Mouse (Mus musculus) small intestine, adult 2 months (tissue): ENCODE results near the gene Panx2.

Experiments used
- CTCF ChIP-seq: fragments of 200-500 bp; IDR thresholded peaks from 2 replicates; pipeline ENCODE4 v1.5.1; 2012; ENCODE audit warnings: low read depth, mild to moderate bottlenecking, control low read depth, inconsistent platforms, low read length, moderate library complexity, mixed read lengths; ENCODE audit not compliant: insufficient replicate concordance, insufficient read length; ENCODE audit errors: extremely low read depth
- POLR2A ChIP-seq: fragments of 200-500 bp; IDR thresholded peaks from 2 replicates; pipeline ENCODE4 v1.6.1; 2012; ENCODE audit warnings: low read depth, mild to moderate bottlenecking, control low read depth, inconsistent platforms, low read length, moderate library complexity

- TF ChIP-seq POLR2A (no peak), CTCF (0 out of 2 replicates have a peak, but pooled peaks have one; percentile 8)
Observed at GRCm38 (mm10) chr15:89110147-89110546, 50.6 kb downstream of the Panx2 start.
